Mouse (Mus musculus): Measurements from ENCODE around the gene Micall1. TPM values are rescaled to one million over a fixed set of nuclear protein-coding genes. Genes with fewer than 3 reads are reported as not detected.
A peak's percentile ranks its signal among the peaks of the same experiment; 100 is the strongest.

Gene Micall1
- polyA plus RNA-seq, 1 experiment from 2014 or later = 12.5 TPM

DNA sequence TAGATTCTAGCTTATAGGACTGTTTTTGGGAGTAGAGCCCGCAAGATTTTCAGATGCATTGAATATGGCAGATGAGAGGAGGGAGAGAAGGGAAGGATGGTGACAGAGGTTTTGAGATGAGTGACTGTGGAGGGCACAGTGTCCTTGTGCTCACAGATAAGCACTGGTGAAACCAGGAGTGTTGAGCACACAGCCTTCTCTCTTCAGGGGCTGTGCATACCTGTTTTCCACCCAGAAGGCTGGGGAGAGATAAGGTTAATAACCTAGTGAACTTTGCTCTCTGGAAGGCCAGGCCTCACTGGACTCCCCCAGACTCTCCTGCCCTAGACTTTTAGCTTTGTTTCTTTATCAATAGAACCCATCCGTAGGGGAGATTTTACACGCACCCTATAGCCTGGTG is 40.3 kb upstream of the Micall1 start:
- H3K4me1 ChIP-seq (ENCODE audit: control insufficient read depth, insufficient read depth, low read length) = 0 out of 2 replicates have a peak, but pooled peaks cover 3% of the 10 kb centered on the region
- no peak overlapping the region for H3K4me3 ChIP-seq (ENCODE audit: low read depth, low read length)
- 68% methylated on average over 3 of the region's 3 CpGs for WGBS
- no peak for ATAC-seq (ENCODE audit: insufficient number of reproducible peaks, insufficient read depth, low FRiP score, low read depth)
- no peaks in the 10 kb centered on the region for H3K9me3 ChIP-seq (ENCODE audit: control insufficient read depth, low read depth, low read length)
- H3K27ac ChIP-seq (ENCODE audit: low read length) = no peak overlapping the region
- H3K27me3 ChIP-seq (ENCODE audit: control insufficient read depth, insufficient read depth, low read length) = no peaks in the 10 kb centered on the region
- no peak overlapping the region for H3K9ac ChIP-seq (replicated peaks; ENCODE audit: low read depth, low read length)
- H3K4me2 ChIP-seq (replicated peaks; ENCODE audit: low read depth, low read length) = no peak overlapping the region
- H3K36me3 ChIP-seq (ENCODE audit: control insufficient read depth, insufficient read depth, low read length) = no peaks in the 10 kb centered on the region

DNA sequence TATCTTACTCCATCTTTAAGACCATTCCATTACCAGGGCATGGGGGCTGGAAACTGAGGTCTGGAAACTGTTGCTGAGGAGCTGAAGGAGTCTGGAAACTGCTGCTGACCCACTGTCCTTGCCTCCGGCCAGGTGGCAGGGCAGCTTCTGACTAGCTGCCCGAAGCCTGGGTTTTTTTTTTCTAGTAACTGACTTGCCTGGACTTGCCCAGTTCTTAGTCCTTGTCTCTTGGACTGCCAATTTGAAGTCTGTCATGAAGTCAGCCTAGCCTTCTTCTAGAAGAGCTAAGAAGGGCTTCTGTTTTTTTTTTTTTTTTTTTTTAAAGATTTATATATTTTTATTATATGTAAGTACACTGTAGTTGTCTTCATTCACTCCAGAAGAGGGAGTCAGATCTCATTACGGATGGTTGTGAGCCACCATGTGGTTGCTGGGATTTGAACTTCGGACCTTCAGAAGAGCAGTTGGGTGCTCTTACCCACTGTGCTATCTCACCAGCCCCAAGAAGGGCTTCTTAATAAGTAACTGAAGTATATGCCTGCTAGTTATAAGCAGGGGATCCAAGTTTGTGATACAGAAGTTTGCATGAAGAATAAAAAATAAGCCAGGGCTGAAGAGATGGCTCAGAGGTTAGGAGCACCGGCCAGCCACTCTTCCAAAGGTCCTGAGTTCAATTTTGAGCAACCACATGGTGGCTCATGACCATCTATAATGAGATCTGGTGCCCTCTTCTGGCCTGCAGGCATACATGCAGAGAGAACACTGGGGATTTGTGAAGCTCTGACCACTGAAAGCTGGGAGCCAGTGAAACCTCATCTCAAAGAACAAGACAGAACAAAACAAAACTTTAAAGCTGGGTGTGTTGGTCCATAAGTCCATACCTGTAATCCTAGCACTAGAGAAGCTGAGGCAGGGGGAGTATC is 37.3 kb upstream of the Micall1 start:
- Histone ChIP-seq H3K4me1 (ENCODE audit: control insufficient read depth, insufficient read depth, low read length) (peaks cover 3% of the 10 kb centered on the region; the same call in 1 of the 2 replicates), H3K9me3 (ENCODE audit: control insufficient read depth, low read depth, low read length) (no peaks in the 10 kb centered on the region), H3K27ac (ENCODE audit: low read length) (no peak overlapping the region), H3K36me3 (ENCODE audit: control insufficient read depth, insufficient read depth, low read length) (no peaks in the 10 kb centered on the region), H3K4me3 (ENCODE audit: low read depth, low read length) (no peak overlapping the region), H3K27me3 (ENCODE audit: control insufficient read depth, insufficient read depth, low read length) (no peaks in the 10 kb centered on the region), H3K4me2 (replicated peaks; ENCODE audit: low read depth, low read length) (no peak overlapping the region), H3K9ac (replicated peaks; ENCODE audit: low read depth, low read length) (no peak overlapping the region)
- ATAC-seq (ENCODE audit: insufficient number of reproducible peaks, insufficient read depth, low FRiP score, low read depth) = no peak
- 63% methylated on average over 5 of the region's 5 CpGs for WGBS

DNA sequence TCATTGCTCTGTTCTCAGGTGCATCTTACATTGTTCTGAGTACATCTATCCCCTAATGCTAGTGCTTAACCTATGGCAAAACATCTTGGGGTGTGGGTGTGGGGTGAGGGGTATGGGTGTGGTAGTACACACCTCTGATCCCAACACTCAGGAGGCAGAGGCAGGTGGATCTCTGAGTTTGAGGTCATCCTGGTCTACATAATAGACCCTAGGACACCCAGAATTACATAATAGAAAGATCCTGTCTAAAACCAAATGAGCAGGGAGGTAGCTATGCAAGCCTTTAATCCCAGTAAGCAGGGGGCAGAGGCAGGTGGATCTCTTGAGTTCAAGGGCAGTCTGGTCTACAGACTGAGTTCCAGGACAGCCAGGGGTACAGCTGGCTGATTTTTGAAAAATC is 34.9 kb upstream of the Micall1 start:
- H3K4me1 ChIP-seq (ENCODE audit: control insufficient read depth, insufficient read depth, low read length) = peaks cover 3% of the 10 kb centered on the region; the same call in 1 of the 2 replicates
- ATAC-seq (ENCODE audit: insufficient number of reproducible peaks, insufficient read depth, low FRiP score, low read depth) = no peak

DNA sequence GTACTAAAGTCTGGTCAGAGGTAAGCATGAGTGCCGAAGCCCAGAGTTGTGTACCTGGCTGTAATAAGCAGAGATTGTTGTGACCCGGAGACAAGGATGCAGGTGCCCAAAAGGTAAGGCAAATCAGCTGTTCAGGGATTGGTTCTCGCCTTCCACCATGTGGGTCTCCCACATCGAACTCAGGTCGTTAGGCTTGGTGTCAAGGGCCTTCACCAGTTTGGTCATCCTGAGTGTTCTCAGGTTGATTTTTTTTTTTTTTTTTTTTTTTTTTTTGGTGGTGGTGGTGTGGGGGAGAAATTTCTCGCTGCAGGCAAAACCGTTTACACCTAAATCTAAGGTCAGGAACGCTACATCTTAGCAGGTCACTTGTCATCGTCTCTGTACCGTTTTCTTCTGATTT is 34.3 kb upstream of the Micall1 start:
- Histone ChIP-seq H3K4me1 (ENCODE audit: control insufficient read depth, insufficient read depth, low read length) (peaks cover 3% of the 10 kb centered on the region; the same call in 1 of the 2 replicates), H3K36me3 (ENCODE audit: control insufficient read depth, insufficient read depth, low read length) (peaks cover 31% of the 10 kb centered on the region), H3K27me3 (ENCODE audit: control insufficient read depth, insufficient read depth, low read length) (no peaks in the 10 kb centered on the region), H3K4me3 (ENCODE audit: low read depth, low read length) (peak overlapping the region; percentile 84), H3K9ac (replicated peaks; ENCODE audit: low read depth, low read length) (peak overlapping the region; percentile 87; the same call in 1 of the 2 replicates), H3K9me3 (ENCODE audit: control insufficient read depth, low read depth, low read length) (no peaks in the 10 kb centered on the region), H3K27ac (ENCODE audit: low read length) (peak overlapping the region; percentile 72), H3K4me2 (replicated peaks; ENCODE audit: low read depth, low read length) (peak overlapping the region; percentile 71)
- no peak for ATAC-seq (ENCODE audit: insufficient number of reproducible peaks, insufficient read depth, low FRiP score, low read depth)
- WGBS = 35% methylated on average over 10 of the region's 10 CpGs

More for the DNA sequence above, 34.9 kb upstream of the Micall1 start:
- Histone ChIP-seq H3K9ac (replicated peaks; ENCODE audit: low read depth, low read length) (no peak overlapping the region), H3K9me3 (ENCODE audit: control insufficient read depth, low read depth, low read length) (no peaks in the 10 kb centered on the region), H3K4me3 (ENCODE audit: low read depth, low read length) (no peak overlapping the region), H3K27me3 (ENCODE audit: control insufficient read depth, insufficient read depth, low read length) (no peaks in the 10 kb centered on the region), H3K27ac (ENCODE audit: low read length) (no peak overlapping the region), H3K36me3 (ENCODE audit: control insufficient read depth, insufficient read depth, low read length) (peaks cover 24% of the 10 kb centered on the region), H3K4me2 (replicated peaks; ENCODE audit: low read depth, low read length) (no peak overlapping the region)

DNA sequence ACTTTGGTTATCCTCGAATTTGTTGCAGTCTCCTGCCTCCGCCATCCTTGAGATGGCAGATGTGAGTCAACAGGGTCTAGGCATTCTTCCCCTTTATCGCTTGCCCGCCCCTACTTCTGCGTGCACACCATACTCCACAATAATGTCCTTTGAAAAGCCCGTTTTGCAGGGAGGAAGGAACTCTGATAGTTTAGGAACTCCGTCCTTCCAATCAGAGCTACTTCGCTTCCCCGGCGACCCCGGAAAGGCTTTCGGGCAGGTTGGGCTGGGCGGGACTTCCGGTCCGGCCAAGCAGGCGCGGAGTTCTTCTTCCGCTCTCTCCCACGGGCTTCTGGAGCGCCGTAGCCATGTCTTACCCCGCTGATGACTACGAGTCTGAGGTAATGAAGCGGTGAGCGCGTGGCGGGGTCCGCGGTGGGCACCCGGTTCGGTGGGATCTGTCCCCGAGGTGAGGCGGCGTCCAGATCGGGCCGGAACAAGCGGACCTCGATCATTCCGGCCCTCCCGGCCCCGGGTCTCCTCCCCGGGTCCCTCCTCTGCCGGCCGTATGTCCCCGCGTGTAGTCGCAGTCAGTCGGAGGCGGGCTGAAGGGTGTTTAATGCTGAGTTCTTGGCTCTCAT is 33.7 kb upstream of the Micall1 start, which contains the start of gene Eif3l:
Eif3l (plus strand) TSS at position 267 of the 620 bp plus-strand sequence.
- Histone ChIP-seq H3K27ac (ENCODE audit: low read length) (peak within 1 kb of the TSS; percentile 72), H3K36me3 (ENCODE audit: control insufficient read depth, insufficient read depth, low read length) (peaks cover 36% of the 10 kb centered on the region), H3K9me3 (ENCODE audit: control insufficient read depth, low read depth, low read length) (no peaks in the 10 kb centered on the region), H3K4me1 (ENCODE audit: control insufficient read depth, insufficient read depth, low read length) (peaks cover 3% of the 10 kb centered on the region; the same call in 1 of the 2 replicates), H3K27me3 (ENCODE audit: control insufficient read depth, insufficient read depth, low read length) (no peaks in the 10 kb centered on the region), H3K4me2 (replicated peaks; ENCODE audit: low read depth, low read length) (peak within 1 kb of the TSS; percentile 71), H3K4me3 (ENCODE audit: low read depth, low read length) (peak within 1 kb of the TSS; percentile 84), H3K9ac (replicated peaks; ENCODE audit: low read depth, low read length) (peak within 1 kb of the TSS; percentile 87)
- peak; percentile 85 for ATAC-seq (ENCODE audit: insufficient number of reproducible peaks, insufficient read depth, low FRiP score, low read depth)
- under 1% methylated on average over 49 of the region's 49 CpGs for WGBS

DNA sequence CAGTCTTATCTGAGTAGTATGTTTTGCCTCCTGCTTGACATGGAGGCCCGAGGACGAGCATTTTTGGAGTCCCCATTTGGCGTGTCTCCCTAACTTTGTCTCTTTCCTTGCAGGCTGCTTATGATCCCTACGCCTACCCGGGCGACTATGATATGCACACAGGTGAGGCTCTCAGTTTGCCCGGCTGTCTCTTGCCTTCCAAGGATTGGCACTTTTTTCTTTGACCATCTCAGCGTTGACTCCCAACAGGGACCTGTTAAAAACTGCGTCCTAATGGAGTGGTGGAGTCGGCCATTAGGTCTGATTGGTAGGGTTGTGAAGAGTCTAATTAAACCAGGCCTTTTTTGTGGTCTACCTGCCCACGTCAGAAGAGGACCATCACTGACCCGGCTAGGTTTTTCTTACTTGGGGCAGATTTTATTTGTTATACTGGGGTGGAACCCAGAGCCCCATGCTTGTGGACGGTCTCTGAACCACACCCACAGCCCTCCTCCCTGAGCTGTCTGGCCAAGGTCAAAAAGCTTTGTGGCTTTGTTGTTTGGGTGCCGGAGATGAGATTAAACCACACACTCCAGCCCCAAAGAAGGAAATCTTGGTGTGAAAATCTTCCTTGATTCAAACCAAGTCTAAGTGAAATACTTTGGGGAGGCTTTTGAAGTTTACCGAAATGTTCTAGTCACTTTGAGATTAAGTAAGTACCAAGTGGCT is 32.9 kb upstream of the Micall1 start:
- Histone ChIP-seq H3K9me3 (ENCODE audit: control insufficient read depth, low read depth, low read length) (no peaks in the 10 kb centered on the region), H3K4me2 (replicated peaks; ENCODE audit: low read depth, low read length) (peak overlapping the region; percentile 71), H3K27me3 (ENCODE audit: control insufficient read depth, insufficient read depth, low read length) (no peaks in the 10 kb centered on the region), H3K4me3 (ENCODE audit: low read depth, low read length) (peak overlapping the region; percentile 84), H3K4me1 (ENCODE audit: control insufficient read depth, insufficient read depth, low read length) (peaks cover 3% of the 10 kb centered on the region; the same call in 1 of the 2 replicates), H3K9ac (replicated peaks; ENCODE audit: low read depth, low read length) (peak overlapping the region; percentile 87), H3K27ac (ENCODE audit: low read length) (peak overlapping the region; percentile 72; the same call in 1 of the 2 replicates), H3K36me3 (ENCODE audit: control insufficient read depth, insufficient read depth, low read length) (peaks cover 42% of the 10 kb centered on the region)
- 32% methylated on average over 15 of the region's 15 CpGs for WGBS
- no peak for ATAC-seq (ENCODE audit: insufficient number of reproducible peaks, insufficient read depth, low FRiP score, low read depth)

DNA sequence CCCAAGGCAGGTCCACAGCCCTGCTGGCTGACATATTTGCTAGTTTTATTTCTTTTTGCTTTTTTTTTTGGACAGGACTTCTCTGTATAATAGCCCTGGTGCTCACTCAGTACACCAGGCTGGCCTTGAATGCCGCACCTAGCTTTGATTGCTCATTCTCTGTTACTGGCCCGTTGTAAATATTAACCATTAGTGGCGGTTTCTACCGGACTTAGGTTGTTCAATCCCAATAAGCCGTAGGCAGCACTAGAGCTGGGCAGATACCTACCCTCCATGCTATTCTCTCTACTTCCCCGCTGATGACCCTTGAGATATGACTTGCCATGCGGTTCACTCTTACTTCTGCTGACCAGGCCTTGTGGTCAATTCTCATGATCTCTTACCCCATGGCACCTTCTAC is 29.1 kb upstream of the Micall1 start:
- peaks cover 77% of the 10 kb centered on the region for H3K36me3 ChIP-seq (ENCODE audit: control insufficient read depth, insufficient read depth, low read length)
- H3K9ac ChIP-seq (replicated peaks; ENCODE audit: low read depth, low read length) = no peak overlapping the region
- no peaks in the 10 kb centered on the region for H3K27me3 ChIP-seq (ENCODE audit: control insufficient read depth, insufficient read depth, low read length)
- ATAC-seq (ENCODE audit: insufficient number of reproducible peaks, insufficient read depth, low FRiP score, low read depth) = no peak
- H3K4me3 ChIP-seq (ENCODE audit: low read depth, low read length) = no peak overlapping the region
- H3K4me1 ChIP-seq (ENCODE audit: control insufficient read depth, insufficient read depth, low read length) = no peaks in the 10 kb centered on the region
- no peak overlapping the region for H3K27ac ChIP-seq (ENCODE audit: low read length)
- no peaks in the 10 kb centered on the region for H3K9me3 ChIP-seq (ENCODE audit: control insufficient read depth, low read depth, low read length)
- WGBS = 93% methylated on average over 7 of the region's 7 CpGs
- no peak overlapping the region for H3K4me2 ChIP-seq (replicated peaks; ENCODE audit: low read depth, low read length)

DNA sequence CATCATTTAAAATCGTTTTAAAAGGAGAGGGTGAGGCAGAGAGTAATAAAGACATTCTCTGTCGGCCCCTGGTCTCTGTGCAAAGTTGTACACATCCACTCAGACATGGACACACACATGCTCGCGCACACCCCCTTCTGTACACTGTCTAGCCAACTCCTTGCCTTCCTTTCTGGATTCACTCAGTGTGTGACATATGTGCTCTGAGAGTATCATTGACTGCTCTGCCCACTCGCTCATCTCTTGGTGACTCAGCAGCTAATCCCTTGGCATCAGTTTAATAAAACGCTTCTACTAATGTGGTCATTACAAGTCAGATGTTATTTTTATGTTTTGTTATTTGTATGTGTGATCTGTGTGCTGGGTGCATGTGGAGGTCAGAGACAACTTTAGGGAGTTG is 16.4 kb upstream of the Micall1 start:
- peaks cover 6% of the 10 kb centered on the region; the same call in 1 of the 2 replicates for H3K4me1 ChIP-seq (ENCODE audit: control insufficient read depth, insufficient read depth, low read length)
- ATAC-seq (ENCODE audit: insufficient number of reproducible peaks, insufficient read depth, low FRiP score, low read depth) = no peak
- no peaks in the 10 kb centered on the region for H3K27me3 ChIP-seq (ENCODE audit: control insufficient read depth, insufficient read depth, low read length)
- H3K4me2 ChIP-seq (replicated peaks; ENCODE audit: low read depth, low read length) = no peak overlapping the region
- no peaks in the 10 kb centered on the region for H3K9me3 ChIP-seq (ENCODE audit: control insufficient read depth, low read depth, low read length)
- H3K4me3 ChIP-seq (ENCODE audit: low read depth, low read length) = no peak overlapping the region
- H3K9ac ChIP-seq (replicated peaks; ENCODE audit: low read depth, low read length) = no peak overlapping the region
- WGBS = 87% methylated on average over 6 of the region's 6 CpGs
- H3K36me3 ChIP-seq (ENCODE audit: control insufficient read depth, insufficient read depth, low read length) = peaks cover 61% of the 10 kb centered on the region
- no peak overlapping the region for H3K27ac ChIP-seq (ENCODE audit: low read length)
